Mouse (Mus musculus): ENCODE measurements around the gene Thada.
A peak's percentile ranks its signal among the peaks of the same experiment; 100 is the strongest.

Thada gene

DNA sequence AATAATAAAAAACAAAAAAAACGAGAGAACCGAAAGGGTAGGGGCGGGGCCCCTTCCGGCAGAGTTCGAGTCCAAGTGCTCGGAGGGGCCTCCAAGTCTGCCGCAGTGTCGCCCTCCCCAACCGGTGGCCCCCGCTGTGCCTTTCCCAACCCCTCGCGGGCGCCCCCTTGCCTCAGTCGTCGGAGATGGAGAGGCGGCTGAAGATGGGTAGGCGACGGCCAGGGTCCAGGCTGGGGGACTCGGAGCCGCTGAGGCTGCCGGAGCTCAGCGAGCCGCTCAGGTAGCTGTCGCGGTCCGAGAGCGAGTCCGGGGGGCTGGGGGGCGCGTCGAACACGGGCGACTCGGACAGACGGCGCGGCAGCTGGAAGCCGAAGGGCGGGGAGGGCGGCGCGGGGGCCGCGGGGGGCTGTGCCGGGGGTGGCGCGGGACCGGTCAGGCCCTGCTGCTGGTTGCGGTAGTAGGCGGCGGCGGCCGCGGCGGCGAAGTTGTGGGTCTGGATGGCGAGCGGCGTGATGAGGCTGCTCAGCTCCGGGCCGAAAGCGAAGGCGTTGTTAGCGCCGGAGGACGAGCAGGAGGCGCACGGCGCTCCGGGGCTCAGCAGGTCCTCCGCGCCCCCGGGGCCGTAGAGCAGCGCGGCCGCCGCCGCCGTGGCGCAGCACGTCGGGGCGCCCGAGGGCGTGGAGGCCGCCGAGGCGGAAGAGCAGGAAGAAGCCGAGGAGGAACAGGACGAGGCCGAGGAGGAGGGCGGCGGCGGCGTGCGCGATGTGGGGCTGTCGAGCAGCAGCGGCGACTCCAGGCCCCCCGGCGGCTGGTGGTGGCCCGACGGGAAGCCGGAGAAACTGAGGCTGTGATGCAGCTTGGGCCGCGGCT, 280.2 kb downstream of the Thada start:
- DNase-seq (ENCODE audit: low spot score): peak; percentile 73

DNA sequence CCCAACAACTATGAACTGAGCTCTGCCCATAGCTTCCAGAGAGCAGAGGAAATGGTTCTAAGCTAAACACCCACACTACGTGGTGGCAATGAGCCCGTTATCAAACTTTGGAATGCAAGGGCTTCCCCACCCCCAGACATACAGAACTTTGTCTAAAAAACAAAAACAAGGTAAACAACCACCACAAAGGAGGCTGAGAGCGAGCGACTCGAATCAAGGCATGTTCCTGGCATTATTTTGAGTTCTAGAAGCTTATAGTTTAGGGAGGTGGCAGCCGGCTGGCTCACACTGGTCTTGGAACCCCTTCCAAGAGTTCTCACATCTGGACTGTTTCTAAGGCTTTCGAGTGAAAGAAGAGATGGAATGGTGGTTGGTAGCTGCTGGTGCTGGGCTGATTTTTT, 281.0 kb downstream of the Thada start:
- DNase-seq (ENCODE audit: low spot score): peak; percentile 38

DNA sequence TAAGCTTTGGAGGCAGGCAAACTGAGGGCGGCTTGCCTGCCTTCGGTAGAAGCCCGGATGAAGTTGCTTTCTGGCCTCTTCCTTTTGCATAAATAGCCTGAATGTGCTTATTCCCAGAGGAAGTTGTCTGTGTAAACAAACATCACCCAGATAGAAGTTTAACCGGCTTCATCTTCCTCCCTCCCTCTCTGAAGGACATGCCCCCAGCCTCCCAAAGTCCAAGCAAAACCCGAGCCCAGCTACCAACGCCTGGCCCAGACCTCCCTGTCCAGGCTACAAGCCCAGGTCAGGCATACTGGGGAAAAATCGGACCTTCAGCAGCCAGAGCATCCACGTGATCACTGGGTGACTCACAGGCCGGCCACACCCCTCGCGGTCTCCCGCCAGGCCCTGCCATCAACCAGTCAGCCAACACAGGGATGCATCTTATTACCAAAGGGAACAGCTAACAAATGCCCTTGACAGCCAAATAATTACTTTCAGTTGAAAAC, 282.7 kb downstream of the Thada start:
- peak; percentile 95 for DNase-seq (ENCODE audit: low spot score)

DNA sequence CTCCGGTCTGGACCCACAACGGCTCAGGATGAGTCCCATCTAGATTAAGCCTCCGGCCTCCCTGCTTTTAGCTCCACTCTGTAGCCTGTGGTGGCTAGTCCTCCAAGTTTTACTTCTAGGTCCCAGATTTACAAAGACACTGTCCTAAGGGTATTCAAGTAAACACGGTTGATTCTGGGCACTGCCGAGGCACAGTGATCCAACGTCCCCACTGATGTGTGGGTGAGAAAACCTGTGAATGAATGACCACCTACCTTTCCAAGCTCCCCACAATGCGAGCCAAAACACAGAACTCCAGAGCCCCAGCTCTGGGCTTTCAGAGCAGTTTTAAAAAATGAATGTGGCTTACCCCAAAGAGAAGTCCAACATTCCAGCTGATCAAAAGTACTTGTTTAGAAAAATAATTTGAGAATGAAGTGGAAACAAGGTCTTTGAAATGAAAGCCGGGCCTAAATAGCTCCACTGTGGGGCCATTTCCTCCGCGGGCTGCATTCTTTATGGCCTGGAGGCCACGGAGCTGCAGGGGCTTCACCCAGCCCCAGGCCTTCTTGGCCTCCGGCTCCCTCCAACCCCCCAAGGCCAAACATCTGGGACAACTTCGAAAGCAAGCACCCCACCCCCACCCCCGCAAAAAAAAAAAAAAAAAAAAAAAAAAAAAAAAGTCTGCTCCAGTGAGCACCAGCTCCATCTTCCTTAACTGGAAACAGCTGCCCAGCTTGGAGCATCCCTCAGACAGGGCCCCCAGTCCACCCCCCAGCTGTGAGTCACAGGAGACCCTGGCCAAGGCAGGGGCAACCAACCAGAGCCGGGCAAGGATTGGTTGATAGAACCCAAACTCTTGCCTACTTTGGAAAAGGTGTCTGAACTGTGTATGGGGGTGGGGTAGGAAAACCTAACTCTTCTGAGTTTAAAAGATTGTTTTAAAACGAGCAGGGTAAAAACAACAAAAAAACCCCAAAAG, 283.4 kb downstream of the Thada start:
- DNase-seq (ENCODE audit: low spot score): peak; percentile 58

DNA sequence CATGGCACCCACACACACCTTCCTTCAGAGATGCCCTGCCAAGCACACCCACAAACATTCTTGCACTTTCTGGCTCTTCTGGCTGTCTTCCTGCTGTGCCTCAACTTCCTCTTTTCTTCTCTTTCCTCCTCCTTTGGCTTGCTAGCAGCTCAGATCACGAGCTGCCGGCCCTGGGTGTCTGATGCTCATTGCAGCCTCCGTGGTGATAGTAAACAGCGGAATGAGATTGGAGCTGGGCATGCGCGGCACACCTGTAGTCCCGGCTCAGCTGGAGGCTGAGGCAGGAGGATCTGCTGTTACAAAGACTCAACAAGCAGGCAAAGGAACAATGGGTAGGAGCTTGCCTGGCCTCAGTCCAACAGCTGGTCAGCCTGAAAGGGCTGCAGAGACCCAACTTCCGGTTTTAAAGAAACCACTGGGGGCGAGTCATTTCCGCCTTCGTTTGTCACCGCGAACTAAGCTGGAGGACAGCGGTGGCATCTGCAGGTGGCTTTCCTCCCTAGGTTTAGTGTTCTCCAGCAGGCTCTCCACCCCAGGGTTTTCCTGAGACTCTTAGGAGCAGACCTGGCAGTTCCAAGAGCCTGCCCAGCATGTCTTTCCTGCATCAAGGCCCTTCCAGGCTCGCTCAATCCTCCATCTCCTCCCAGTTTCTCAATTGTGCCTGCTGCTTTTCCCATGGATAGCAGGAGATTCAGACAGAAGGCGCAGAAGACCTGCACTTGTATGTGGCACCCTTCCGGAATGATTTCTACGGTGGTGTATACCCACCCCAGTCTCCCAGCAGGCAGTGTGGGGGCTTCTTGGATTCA, 284.3 kb downstream of the Thada start:
- peak; percentile 24 for DNase-seq (ENCODE audit: low spot score)

DNA sequence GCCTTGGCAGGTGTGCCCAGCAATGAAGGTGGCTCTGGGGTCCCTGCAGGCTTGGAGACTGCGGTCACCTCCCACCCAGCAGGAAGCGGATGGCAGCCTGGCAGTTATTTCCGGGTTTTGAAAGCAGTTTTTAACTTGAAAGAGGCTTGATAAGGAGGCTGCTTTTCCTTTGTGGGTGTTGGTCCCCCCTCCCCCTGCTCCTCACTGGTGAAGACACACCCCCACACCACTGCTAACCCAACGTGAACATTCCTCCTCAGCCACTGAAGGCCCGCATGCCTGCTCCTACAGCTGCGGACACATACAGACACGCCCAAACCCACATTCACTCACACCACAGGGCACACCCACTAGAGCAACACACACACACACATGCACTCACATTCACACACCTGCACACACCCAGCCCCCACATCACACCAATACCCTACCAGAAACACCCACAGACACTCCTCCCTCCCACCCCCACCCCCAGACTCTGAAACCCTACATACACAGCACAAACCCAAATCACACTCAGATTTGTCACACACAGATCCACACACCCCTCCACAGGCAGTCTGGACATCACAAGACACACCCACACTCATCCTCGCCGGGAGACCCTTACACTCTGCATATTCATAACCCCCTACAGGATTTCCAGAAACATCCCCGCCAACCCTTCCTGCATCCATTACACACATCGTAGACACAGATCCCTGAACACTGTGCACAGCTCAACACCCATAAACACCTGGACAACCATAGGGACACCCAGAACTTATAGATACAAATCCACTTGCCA, 285.1 kb downstream of the Thada start:
- no peak for DNase-seq (ENCODE audit: low spot score)

DNA sequence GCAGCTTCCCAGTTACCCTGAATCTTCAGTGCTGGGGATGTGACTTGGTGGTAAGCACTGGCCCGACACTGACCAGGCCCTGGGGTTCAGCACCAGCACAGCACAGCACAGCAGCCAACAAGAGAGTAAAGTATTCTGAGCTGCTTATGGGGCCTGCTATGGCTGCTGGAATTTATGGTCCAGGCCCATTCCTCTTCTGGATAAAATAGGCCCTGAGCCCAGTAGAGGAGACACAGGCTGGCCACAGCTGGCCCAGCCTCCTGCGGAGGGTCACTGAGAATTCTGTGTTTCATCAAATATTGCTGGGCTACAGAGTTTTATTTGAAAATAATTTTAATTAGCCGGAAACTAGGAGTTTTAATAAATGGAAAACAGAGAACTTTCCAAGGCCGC, 286.0 kb downstream of the Thada start:
- no peak for DNase-seq (ENCODE audit: low spot score)

DNA sequence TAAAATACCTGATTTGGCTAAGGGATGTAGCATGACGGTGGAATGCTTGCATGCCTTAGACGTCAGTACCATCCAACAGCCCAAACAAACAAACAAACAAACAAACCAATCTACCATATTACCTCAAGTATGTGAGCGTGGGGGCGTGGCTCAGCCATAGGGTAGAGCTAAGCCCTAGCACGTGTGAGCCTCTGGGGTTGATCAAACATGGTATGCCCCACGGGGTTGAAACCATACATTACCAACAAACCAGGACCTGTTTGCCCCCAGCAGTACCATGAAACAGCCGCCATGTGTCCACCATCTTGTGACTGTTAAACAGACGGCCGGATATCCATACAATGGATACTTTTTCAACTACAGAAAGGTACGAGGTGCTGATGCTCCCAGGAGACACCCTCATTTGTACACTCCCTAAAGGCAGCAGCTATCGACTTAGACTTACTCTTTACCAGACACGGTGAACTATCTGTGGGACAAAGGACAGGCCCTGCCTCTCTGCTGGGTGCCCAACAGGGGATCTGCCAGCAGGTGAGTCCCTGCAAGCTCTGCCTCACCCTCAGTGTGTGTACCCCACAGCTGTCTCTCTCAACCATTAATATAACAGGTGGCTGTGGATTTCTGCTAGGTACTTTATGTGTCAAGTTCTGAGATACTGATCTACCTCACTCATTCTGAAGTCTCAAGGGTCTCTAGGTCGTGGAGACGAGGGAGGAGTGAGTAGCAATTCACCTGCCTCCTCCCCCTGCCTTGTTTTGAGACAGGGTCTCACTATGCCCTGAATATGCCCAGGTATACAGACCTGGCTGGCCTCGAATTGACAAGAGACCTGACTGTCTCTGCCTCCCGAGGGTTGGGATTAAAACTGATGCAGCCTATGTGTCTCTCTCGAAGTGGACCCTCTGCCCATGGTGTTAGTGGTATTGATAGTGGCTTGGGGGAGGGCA, 286.7 kb downstream of the Thada start:
- DNase-seq (ENCODE audit: low spot score): no peak

DNA sequence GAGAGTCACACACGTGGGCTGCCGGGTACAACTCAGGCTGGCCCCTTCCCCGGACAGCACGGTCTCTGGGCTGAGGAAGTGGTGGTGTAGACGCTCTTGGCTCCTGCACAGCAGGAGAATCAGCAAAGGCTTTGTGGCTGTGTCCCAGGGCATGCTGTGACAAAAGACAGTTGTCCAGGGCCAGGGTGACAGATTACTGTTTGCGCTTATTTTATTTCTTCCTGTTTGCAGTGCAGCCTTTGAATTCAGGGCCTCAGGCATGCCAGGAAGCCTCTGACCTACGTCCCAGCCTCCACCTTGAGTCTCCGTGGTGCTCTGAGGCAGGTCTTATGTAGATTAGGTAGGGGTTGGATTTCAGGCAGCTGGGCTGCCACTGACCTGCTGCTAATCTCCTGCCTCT, 288.5 kb downstream of the Thada start:
- no peak for DNase-seq (ENCODE audit: low spot score)

DNA sequence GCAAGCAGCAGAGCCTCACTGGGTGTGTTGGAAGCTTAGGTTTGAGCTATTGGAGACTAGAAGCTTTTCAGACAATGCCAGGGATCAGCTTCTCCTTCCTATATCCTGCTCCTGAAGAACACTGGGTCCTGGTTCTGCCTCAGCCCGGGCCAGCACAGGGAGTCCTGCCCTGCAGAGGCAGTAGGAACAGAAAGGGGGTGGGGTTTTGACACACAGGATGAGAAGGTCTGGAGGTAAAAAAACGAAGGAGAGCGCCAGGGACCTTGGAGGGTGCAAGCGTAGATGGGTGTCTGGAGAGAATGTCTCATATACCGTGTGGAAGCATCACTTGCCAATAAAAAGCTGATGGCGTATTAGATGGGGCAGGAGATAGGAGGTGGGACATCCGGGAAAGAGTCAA, 289.6 kb downstream of the Thada start:
- no peak for DNase-seq (ENCODE audit: low spot score)

DNA sequence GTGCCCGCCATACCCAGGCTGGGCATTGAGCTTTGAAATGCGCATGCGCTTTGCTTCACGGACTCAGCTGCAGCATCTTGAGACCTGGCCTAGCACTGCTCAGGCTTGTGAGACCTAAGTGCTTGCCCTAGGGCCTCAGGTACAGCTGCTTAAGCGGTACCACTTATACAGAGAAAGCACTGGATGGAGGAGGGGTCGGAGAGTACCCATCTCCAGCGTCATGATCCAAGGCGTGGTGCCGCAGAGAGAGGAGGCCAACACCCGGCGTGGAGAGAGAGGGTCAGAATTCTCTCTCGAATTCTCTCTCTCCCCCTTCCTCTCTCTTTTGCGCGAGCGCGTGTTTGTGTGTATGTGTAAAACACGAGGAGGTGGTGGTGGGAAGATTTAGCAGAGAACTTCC, 290.8 kb downstream of the Thada start:
- DNase-seq (ENCODE audit: low spot score): no peak

DNA sequence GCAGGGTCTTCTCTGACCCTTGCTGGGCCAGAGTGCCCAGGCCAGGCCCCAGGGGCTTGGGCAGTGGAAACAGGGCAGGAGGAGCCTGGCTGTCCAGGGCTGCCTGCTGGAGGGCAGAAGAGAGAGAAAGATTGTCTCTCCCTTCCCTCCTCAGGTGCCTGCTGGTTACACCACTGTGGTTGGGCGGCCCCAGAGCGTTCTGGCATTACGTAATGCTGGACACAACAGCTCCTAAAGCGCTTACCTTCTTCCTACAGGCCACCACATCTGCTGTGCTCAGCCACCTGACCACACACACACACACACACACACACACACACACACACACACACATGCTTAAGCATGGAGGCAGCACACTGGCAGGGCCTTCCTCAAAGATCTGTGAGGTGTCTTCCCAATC, 298.6 kb downstream of the Thada start:
- DNase-seq (ENCODE audit: low spot score): no peak

DNA sequence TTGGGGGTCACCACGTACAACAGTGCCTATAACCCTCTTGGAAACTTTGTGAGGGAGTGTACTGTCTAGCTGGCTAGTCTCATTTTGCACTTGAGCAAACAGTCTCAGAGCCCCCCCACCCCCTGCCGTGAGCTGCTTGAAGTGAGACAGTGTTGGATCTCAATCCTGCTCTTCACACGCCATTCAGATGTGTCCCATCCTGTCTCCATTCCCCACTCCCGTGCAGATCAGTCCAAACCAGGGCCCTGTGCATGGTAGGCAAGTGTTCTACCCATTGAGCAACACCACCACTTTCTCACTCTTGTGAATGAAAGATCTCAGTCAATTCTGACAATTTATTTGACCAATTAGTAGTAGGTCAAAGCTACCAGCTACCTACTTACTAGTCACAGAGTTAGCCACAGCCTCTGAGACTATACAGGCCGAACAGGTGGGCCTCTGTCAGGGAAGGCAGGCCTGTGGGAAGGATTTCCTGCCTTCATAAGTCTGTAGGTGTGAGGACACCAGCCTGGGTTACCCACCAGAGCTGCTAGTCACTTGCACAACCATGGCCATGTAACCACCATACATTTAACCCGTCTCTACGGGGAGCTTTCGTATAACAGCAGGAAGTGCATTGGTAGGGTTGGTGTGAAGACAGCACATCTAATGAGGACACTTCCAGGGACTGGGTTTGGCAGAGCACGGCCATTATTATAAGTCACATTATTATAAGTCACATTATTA, 299.7 kb downstream of the Thada start:
- no peak for DNase-seq (ENCODE audit: low spot score)

DNA sequence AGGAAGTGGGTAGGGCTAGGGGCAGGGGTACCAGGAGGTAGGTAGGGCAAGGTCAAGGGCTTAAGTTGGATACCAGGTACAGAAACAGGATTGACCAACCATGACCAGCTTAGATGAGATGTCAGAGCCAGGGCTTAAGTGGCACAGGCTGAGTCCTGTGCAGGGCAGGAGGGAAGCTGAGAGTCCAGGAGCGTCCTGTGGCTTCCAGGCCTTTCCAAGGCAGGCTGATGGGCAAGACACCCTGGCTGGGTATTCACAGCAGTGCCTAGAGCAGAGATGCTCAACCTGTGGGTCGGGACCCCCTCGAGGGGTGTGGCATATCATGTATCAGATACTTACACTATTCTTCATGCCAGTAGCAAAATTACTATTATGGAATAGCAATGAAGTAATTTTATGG, 300.3 kb downstream of the Thada start:
- no peak for DNase-seq (ENCODE audit: low spot score)

DNA sequence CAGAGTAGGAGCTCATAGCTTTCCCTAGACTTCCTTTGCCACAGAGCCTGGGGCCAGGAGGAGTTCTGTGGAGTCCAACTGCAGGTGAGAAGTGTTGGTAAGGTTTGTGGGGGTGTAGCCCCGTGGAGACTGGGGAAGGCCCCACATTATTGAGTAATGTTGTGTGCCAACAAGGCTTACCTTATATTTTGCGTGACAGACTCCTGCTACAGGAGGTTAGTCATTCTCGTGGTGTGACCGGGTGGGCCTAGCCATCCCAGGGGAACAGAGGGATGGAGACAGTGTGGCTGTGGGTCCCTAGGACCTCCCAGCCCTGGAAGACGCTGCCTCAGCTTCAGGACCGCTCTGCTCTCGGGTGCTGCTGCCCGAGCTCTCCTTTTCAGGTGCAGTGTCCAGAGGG, 301.9 kb downstream of the Thada start:
- no peak for DNase-seq (ENCODE audit: low spot score)

DNA sequence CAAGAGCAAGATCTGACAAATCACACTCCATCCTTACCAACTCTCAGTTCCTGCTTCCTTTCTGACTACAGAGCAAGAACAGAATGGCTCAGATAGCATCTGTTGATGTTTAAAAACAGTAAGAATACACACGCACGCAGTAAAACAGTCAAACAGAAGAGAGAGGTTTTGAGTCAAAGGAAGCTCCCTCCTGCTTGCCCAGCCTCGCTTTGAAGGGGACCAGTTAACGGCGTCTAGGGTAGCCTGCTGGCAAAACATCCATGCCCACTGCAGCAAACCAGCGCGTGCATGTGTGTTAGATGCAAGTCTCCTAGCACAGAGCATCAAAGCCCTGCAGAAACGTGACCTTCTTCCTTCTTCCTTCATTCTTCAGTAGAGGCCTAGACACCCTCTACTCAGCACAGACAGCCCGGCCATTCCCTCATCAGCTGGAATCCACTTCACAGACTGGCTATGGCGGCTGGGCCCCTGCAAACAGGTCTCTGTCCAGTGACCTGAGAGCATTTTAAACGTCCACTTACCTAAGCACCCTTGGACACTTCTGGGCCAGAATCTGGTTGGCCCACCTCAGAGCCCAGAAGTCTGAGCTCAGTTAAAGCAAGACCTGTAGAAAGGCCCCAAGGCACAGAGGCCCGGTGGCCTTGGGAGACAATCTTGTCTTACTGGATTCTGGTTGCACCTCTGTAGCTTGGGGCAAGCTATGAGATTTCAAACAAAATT, 302.8 kb downstream of the Thada start:
- no peak for DNase-seq (ENCODE audit: low spot score)

DNA sequence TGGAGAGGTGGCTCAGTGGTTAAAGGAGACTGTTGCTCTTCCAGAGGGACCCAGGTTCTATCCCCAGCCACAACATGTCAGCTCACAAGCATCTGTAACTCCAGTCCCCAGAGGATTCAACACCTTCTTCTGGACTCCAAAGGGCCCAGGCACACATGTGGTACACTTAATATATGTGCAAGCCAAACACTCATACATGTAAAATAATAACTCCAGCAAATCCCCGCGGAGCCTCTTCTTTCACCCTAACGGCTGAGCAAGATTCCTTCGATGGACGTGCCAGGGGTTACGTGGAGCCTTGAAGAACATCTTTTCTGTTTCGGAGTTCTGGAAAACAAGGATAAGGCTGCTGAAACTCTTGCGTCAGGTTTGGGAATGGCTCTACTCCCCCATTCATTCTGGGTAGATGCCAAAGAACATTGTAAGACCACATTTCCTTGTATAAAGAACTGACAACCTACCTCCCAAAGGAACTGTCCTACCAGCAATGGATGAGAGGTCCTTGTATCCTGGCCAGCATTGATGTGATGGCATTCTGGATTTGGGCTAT, 303.7 kb downstream of the Thada start:
- DNase-seq (ENCODE audit: low spot score): no peak

DNA sequence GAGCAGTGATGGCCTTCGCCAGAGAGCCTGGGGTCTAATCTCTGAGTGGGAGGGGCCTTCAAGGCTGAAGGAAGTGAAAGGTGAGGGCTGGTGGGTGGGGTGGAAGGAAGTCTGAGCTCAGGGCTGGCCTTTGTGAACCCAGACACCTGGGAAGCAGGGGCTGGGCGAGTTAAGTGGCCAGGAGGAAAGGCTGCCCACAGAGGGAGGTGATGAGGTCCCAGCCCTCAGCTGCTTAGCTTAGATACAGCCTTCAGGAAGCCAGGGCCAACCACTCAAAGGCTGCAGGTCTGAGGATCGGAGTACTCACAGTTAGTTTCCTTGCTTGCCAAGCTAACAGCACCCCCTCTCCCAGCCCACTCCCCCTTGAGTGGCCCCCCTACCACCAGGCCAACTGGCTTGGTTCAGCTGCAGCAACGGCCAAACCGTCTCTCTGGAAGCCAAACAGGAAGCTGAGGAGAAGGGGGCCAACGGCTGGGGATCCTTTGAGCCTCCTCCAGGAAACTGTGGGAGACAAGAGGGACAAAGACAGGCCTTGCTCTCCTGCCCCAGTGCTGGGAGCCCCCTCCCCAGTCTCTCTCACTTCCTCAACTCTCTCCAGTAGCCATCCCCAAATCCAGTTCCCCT, 304.7 kb downstream of the Thada start:
- no peak for DNase-seq (ENCODE audit: low spot score)
